Mouse (Mus musculus) CH12.LX (cell line): ENCODE data around the gene Ercc6. TPM values are rescaled to one million over a fixed set of nuclear protein-coding genes. Genes with fewer than 3 reads are reported as not detected.

ENCODE experiments used
- DNase-seq: peaks from one replicate; pipeline ENCODE4 v3.0.0-alpha.2; 2013; ENCODE audit errors: extremely low read depth
- H3K27ac ChIP-seq: 2 replicates; pipeline ENCODE4 v1.5.1; 2012; ENCODE audit warnings: low read depth, mild to moderate bottlenecking, control low read depth, moderate library complexity; ENCODE audit not compliant: insufficient read depth
- H3K27me3 ChIP-seq: replicated peaks from 2 replicates; pipeline ENCODE3; 2012; ENCODE audit warnings: inconsistent platforms
- H3K36me3 ChIP-seq, 2 experiments: replicated peaks in 1 of 2; 2 replicates each; pipeline versions ENCODE3 to v1.6.1; 2012; ENCODE audit warnings: inconsistent platforms in 1 of 2, low read length in 1 of 2, mild to moderate bottlenecking in 1 of 2, mixed read lengths in 1 of 2, moderate library complexity in 1 of 2; ENCODE audit not compliant: control insufficient read depth in 1 of 2, insufficient read depth in 1 of 2
- H3K4me1 ChIP-seq, 2 experiments: 2 replicates each; pipeline ENCODE4 v1.6.1; 2012; ENCODE audit warnings: inconsistent platforms in 1 of 2, moderate library complexity in 1 of 2; ENCODE audit not compliant: insufficient read depth in 2 of 2, control insufficient read depth in 1 of 2
- H3K4me2 ChIP-seq: 2 replicates; pipeline ENCODE4 v1.6.1; 2012; ENCODE audit warnings: low read depth, mild to moderate bottlenecking, control low read depth; ENCODE audit not compliant: poor library complexity, insufficient read depth, severe bottlenecking
- H3K4me3 ChIP-seq, 3 experiments: fragments of 150-350 bp in 1 of 3; sonication (generic) in 1 of 3; replicated peaks in 1 of 3; 2 replicates each; pipeline versions ENCODE3 to v1.5.1; 2011 to 2012; ENCODE audit warnings: low read depth in 2 of 3, low read length in 2 of 3, mild to moderate bottlenecking in 2 of 3, moderate library complexity in 2 of 3, control low read depth in 1 of 3, improper control_type of control experiment in 1 of 3, inconsistent platforms in 1 of 3, mixed read lengths in 1 of 3; ENCODE audit not compliant: poor library complexity in 1 of 3
- H3K79me2 ChIP-seq: replicated peaks from 2 replicates; pipeline ENCODE4 v1.6.1; 2012; ENCODE audit warnings: mild to moderate bottlenecking, moderate library complexity; ENCODE audit not compliant: control insufficient read depth, poor library complexity, insufficient read depth, severe bottlenecking; ENCODE audit errors: extremely low read depth
- H3K9ac ChIP-seq: 2 replicates; pipeline ENCODE4 v1.6.1; 2012; ENCODE audit warnings: low read depth, mild to moderate bottlenecking, control low read depth, moderate library complexity; ENCODE audit not compliant: insufficient read depth
- H3K9me3 ChIP-seq: replicated peaks from 2 replicates; pipeline ENCODE3; 2012; ENCODE audit warnings: low read length, inconsistent platforms, mixed read lengths
- BHLHE40 ChIP-seq: IDR thresholded peaks from 2 replicates; pipeline ENCODE4 v1.6.1; 2011; ENCODE audit warnings: mild to moderate bottlenecking, low read depth, low read length, improper control_type of control experiment
- E2F4 ChIP-seq: IDR thresholded peaks from 2 replicates; pipeline ENCODE4 v1.6.1; 2011; ENCODE audit warnings: low read depth, low read length, improper control_type of control experiment; ENCODE audit not compliant: insufficient replicate concordance
- ELF1 ChIP-seq: IDR thresholded peaks from 2 replicates; pipeline ENCODE4 v1.6.1; 2014; ENCODE audit warnings: low read depth, mild to moderate bottlenecking, inconsistent platforms, low read length, improper control_type of control experiment
- HCFC1 ChIP-seq: IDR thresholded peaks from 2 replicates; pipeline ENCODE4 v1.6.1; 2012; ENCODE audit warnings: low read depth, mild to moderate bottlenecking, inconsistent platforms, low read length, improper control_type of control experiment
- IRF4 ChIP-seq: IDR thresholded peaks from 2 replicates; pipeline ENCODE4 v1.6.1; 2014; ENCODE audit warnings: low read depth, mild to moderate bottlenecking, inconsistent platforms, low read length, improper control_type of control experiment
- JUND ChIP-seq: conservative IDR thresholded peaks from 2 replicates; pipeline ENCODE4 v1.6.1; 2011; ENCODE audit warnings: low read depth, low read length, improper control_type of control experiment
- KAT2A ChIP-seq: IDR thresholded peaks from 2 replicates; pipeline ENCODE4 v1.6.1; 2012; ENCODE audit warnings: low read length, improper control_type of control experiment, inconsistent platforms; ENCODE audit not compliant: insufficient replicate concordance
- MAX ChIP-seq: IDR thresholded peaks from 2 replicates; pipeline ENCODE4 v1.6.1; 2011; ENCODE audit warnings: low read length, improper control_type of control experiment
- MEF2A ChIP-seq: IDR thresholded peaks from 2 replicates; pipeline ENCODE4 v1.6.1; 2014; ENCODE audit warnings: low read depth, mild to moderate bottlenecking, inconsistent platforms, low read length, improper control_type of control experiment, borderline replicate concordance
- MXI1 ChIP-seq: IDR thresholded peaks from 2 replicates; pipeline ENCODE4 v1.6.1; 2011; ENCODE audit warnings: mild to moderate bottlenecking, low read depth, low read length, improper control_type of control experiment
- MYC ChIP-seq: IDR thresholded peaks from 2 replicates; pipeline ENCODE4 v1.6.1; 2011; ENCODE audit warnings: low read depth, mild to moderate bottlenecking, improper control_type of control experiment, low read length
- NELFE ChIP-seq: IDR thresholded peaks from 2 replicates; pipeline ENCODE4 v1.6.1; 2011; ENCODE audit warnings: low read depth, low read length, improper control_type of control experiment
- NRF1 ChIP-seq: IDR thresholded peaks from 2 replicates; pipeline ENCODE4 v1.6.1; 2014; ENCODE audit warnings: low read depth, mild to moderate bottlenecking, inconsistent platforms, low read length, improper control_type of control experiment, moderate library complexity
- PAX5 ChIP-seq: IDR thresholded peaks from 2 replicates; pipeline ENCODE4 v1.6.1; 2012; ENCODE audit warnings: low read length, inconsistent platforms, mixed read lengths
- POLR2A ChIP-seq: IDR thresholded peaks from 2 replicates; pipeline ENCODE4 v1.6.1; 2011; ENCODE audit warnings: low read depth, mild to moderate bottlenecking, improper control_type of control experiment, low read length
- POLR2AphosphoS2 ChIP-seq: IDR thresholded peaks from 2 replicates; pipeline ENCODE4 v1.6.1; 2011; ENCODE audit warnings: low read depth, low read length, improper control_type of control experiment
- SMC3 ChIP-seq: IDR thresholded peaks from 2 replicates; pipeline ENCODE4 v1.6.1; 2011; ENCODE audit warnings: low read depth, low read length, improper control_type of control experiment
- TBP ChIP-seq: conservative IDR thresholded peaks from 2 replicates; pipeline ENCODE4 v1.6.1; 2011; ENCODE audit warnings: low read depth, low read length, improper control_type of control experiment
- TCF12 ChIP-seq: IDR thresholded peaks from 2 replicates; pipeline ENCODE4 v1.6.1; 2014; ENCODE audit warnings: low read depth, mild to moderate bottlenecking, inconsistent platforms, low read length, improper control_type of control experiment
- USF2 ChIP-seq: conservative IDR thresholded peaks from 2 replicates; pipeline ENCODE4 v1.6.1; 2011; ENCODE audit warnings: low read depth, low read length, improper control_type of control experiment
- ZMIZ1 ChIP-seq: IDR thresholded peaks from 2 replicates; pipeline ENCODE4 v1.6.1; 2012; ENCODE audit warnings: low read depth, mild to moderate bottlenecking, inconsistent platforms, low read length, improper control_type of control experiment
- dilution Hi-C: fragments of 300-500 bp; cut with MboI; formaldehyde crosslinking; loops from 2 replicates; pipeline ENCODE4 v1.14.3; 2020; ENCODE audit warnings: low sequenced_read_pairs; ENCODE audit not compliant: extremely low pct_unique_long_range_greater_than_20kb, extremely low pct_ligation_motif_present
- in situ Hi-C: fragments of 300-500 bp; cut with MboI; formaldehyde crosslinking; loops from 3 replicates; pipeline ENCODE4 v1.14.3; 2019; ENCODE audit warnings: low sequenced_read_pairs, low pct_ligation_motif_present, low pct_unique_long_range_greater_than_20kb, mixed read lengths
- polyA plus RNA-seq: library from polyadenylated mRNA; unstranded; fragments of >175 nt; gene quantifications from 2 replicates; pipeline ENCODE4 v1.2.1, GENCODE M21; 2012; ENCODE audit warnings: low read depth; ENCODE audit not compliant: insufficient read length
- total RNA-seq, 2 experiments: library from RNA; depleted of rRNA; stranded (reverse); fragments of 300-350 nt in 1 of 2; fragments of >200 nt in 1 of 2; gene quantifications; 2 replicates each; pipeline ENCODE4 v1.2.3; 2012 to 2014

The Ercc6 gene
- total RNA-seq (2012; rRNA removed): 10.7 and 11.3 TPM in 2 replicates
- 15.3 and 15.8 TPM in 2 replicates for total RNA-seq (2014; rRNA removed)
- polyA plus RNA-seq: 15.1 and 16.7 TPM in 2 replicates

GRCm38 (mm10) chr14:32513336-32514032, at the start of gene Ercc6:
Gene Ercc6, plus strand, starts transcription at chr14:32513521.
- Histone ChIP-seq H3K27ac (peak within 1 kb of the TSS; percentile 37; the same call in 1 of the 2 replicates), H3K36me3 (peaks cover 7 to 20% of the 10 kb centered on the region in 2 experiments), H3K4me3 (peak within 1 kb of the TSS; percentile 67 to 73 (median 70)), H3K9me3 (no peaks in the 10 kb centered on the region), H3K4me2 (peak within 1 kb of the TSS; percentile 79), H3K79me2 (no peaks in the 10 kb centered on the region; the same call in 1 of the 2 replicates), H3K4me1 (peaks cover 11 to 58% of the 10 kb centered on the region in 2 experiments), H3K9ac (peak within 1 kb of the TSS; percentile 30; the same call in 1 of the 2 replicates), H3K27me3 (no peaks in the 10 kb centered on the region)
- peak; percentile 92 for DNase-seq
- in situ Hi-C loops: no loop called here
- dilution Hi-C loops: no loop called here
- TF ChIP-seq ELF1 (peak; percentile 87), NELFE (peak; percentile 89), USF2 (no peak; the same call in 1 of the 2 replicates), PAX5 (no peak), MYC (peak; percentile 99), SMC3 (no peak), MXI1 (peak; percentile 96), POLR2AphosphoS2 (peak; percentile 68; the same call in 1 of the 2 replicates), MEF2A (0 out of 2 replicates have a peak, but pooled peaks have one; percentile 12), IRF4 (peak; percentile 82), POLR2A (peak; percentile 94), TCF12 (peak; percentile 69; the same call in 1 of the 2 replicates), JUND (no peak), BHLHE40 (peak; percentile 51), E2F4 (no peak), KAT2A (0 out of 2 replicates have a peak, but pooled peaks have one; percentile 24), MAX (peak; percentile 99), NRF1 (peak; percentile 94), HCFC1 (peak; percentile 63), ZMIZ1 (peak; percentile 87), TBP (0 out of 2 replicates have a peak, but pooled peaks have one; percentile 35)
